Mouse (Mus musculus) G1E (cell line): Measurements from ENCODE around the gene Vax1.

Experiments used
- CTCF ChIP-seq: IDR thresholded peaks from 2 replicates; pipeline ENCODE4 v1.5.1; 2012; ENCODE audit warnings: low read depth, low read length, inconsistent platforms, mixed read lengths
- GATA1 ChIP-seq: IDR thresholded peaks from 2 replicates; pipeline ENCODE4 v1.6.1; 2012; ENCODE audit warnings: borderline replicate concordance, low read length, inconsistent platforms, mixed read lengths
- TAL1 ChIP-seq: conservative IDR thresholded peaks from 2 replicates; pipeline ENCODE4 v1.6.1; 2012; ENCODE audit warnings: low read depth, low read length, inconsistent platforms, mixed read lengths

DNA sequence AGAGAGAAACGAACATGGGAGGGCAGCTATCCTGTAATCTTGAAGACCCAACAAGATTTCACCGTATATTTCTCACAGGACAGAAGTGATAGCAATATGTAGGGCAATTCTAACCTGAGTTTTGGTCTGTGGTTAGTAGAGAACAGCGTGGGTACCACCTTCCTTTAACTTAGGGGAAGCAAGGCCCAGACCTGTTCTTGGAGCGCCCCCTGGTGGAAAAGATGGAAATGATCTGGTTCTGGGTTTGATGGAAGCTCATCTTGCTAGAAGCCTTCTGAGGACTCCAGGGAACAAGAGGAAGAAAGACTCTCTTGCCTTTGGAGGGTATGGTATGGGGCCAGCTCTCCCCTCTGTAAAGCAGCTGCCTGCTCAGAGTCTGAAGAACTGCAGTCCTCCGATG is 38.6 kb upstream of the Vax1 start:
- TF ChIP-seq GATA1 (no peak), CTCF (peak; percentile 34), TAL1 (no peak)
